Mouse (Mus musculus): Measurements from ENCODE around the gene Wapl.

Wapl gene

DNA sequence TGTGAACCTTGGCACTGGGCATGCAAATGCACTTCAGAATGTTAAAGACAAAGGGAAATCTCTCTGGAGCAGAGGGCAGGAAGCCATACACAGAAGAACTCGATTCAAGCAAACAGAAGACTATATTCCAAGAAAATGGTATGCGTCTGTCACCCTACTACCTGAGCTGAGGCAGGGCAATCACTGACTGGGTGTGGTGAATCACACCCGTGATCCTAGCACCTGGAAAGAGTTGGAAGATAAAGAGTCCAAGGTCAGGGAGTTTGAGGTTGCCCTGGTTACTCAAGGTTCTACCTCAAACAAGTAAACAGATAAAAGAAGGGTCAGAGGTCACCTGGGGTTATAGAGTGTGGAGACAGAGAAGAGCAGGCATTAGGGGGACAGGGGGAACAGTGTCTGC lies 100.0 kb downstream of the Wapl start:
- DNase-seq (ENCODE audit: low spot score in 2 of 2) = no peak

DNA sequence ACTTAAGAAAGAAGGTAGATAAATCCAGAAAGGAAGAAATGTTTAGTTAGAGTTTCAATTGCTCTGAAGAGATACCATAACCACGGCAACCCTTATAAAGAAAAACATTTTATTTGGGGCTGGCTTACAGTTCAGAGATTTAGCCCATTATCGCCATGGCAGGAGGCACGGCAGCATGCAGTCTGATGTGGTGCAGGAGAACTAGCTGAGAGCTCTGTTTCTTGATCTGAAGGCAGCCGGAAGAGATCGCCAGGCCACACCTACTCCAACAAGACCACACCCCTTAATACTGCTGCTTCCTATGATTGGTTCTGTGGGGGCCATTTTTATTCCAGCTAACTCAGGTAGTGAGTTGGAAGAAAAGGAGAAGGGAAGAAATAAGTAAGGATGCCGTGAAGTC lies 100.5 kb downstream of the Wapl start:
- DNase-seq (ENCODE audit: low spot score in 2 of 2) = no peak

DNA sequence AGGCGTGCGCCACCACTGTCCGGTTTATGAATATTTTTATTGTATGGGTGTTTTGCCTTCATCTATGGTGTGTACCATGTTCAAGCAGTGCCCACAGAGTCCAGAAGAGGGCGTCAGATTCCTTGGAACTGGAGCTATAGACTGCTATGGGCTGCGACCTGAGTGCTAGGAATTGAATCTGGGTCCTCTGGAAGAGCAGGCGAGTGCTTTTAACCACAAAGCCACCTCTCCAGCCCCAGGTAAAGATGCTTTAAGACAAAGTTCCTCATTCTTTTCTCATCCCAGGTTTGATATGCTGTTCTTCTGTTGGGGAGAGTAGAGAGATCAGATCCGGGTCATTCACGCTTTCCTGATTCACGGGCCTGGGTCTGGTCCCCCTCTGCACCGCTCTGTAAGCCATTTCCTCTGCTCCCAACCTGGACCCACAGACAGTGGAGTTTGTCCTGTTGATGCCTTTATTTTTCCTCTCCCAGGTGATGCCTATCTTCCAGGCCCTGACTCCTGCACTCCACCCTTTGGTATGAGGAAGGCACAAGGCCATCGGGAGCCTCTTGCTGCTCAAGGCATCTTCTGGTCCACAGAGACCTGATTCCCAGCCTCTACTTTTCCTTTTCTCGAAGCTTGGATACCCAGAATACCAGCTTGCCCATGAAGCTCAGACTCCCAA lies 103.1 kb downstream of the Wapl start:
- DNase-seq (ENCODE audit: low spot score in 2 of 2) = no peak

DNA sequence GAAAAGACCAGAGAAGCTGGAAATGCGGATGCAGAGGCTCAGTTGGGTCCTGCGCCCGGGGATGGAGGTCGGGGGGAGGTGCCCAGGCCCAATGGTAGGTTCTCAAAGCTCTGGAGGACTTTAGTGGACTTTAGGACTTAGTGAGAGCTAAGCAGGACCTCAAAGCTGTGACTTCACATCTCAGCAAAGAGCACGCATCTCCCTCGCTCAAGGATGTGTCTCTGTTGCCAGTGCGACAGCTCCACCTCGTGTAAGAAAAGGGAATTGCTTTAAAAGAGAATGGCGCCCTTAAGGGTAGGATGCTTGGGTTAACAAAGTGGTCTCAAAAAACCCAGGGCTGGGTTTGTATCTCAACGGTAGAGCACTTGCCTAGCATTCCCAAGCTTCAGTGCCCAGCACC lies 104.1 kb downstream of the Wapl start:
- no peak for DNase-seq (ENCODE audit: low spot score in 2 of 2)

DNA sequence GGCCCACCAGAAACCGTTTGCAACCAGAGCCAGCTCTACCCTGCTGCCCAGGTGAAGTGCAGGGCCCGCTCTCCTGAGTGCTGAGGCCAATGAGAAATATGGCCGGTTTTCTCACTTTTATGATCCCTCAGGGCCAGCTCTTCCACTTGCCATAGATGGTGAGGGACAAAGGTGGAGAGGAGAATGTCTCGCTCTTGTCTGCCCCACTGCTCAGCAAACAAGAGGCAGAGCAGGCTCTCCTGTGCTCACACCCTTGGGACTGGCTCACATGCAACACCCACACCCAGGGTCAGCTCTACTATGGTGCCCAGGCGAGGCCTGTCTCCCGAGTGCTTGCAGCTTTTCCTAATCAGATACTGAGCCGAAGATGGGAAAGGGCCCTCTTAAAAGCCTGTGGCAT lies 105.0 kb downstream of the Wapl start:
- no peak for DNase-seq (ENCODE audit: low spot score in 2 of 2)

DNA sequence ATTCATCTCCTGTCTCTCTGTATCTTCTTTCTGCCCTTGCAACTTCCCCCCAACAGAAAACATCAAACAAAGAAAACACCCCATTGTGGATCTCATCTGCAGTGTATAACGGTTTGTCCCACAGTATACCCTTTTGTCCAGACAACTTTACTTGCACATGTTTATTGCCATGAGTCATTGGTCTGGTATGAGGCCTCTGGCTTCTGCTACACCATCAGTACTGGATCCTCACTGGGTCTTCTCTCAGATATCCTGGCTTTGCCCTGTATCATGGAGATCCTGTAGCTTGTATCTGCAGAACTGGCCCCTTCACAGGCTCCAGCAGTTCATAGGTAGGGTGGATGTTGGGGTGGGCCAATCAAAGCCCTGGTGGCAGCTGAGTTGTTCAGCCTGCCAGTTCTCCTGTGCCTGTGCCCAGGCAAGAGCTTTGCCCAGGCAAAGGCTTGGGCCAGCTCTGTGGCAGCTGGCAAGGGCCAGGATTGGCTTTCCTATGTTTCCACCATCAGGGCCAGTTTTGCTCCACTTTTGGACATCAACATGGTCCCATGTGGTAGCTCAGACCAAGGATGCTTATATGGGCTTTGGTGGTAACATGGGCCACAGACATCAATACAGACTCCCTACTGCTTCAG lies 119.8 kb downstream of the Wapl start:
- no peak for DNase-seq (ENCODE audit: low spot score in 2 of 2)
